Mouse (Mus musculus) intestine, embryonic 15.5 days (tissue): ENCODE results near the gene Kcnk3. TPM values are rescaled to one million over a fixed set of nuclear protein-coding genes. Genes with fewer than 3 reads are reported as not detected.

ENCODE experiments used
- ATAC-seq: fragments of 200-750 bp; cut with Nextera tagmentation; 2 replicates; pipeline ENCODE4 v1.8.0; 2017; ENCODE audit warnings: moderate TSS enrichment, moderate library complexity
- H3K27ac ChIP-seq: fragments of 300-500 bp; sonication (generic); 2 replicates; pipeline ENCODE4 v1.5.1; 2015; ENCODE audit warnings: mild to moderate bottlenecking, inconsistent platforms
- H3K27me3 ChIP-seq: fragments of 300-500 bp; sonication (generic); replicated peaks from 2 replicates; pipeline ENCODE4 v1.6.1; 2015; ENCODE audit warnings: inconsistent platforms
- H3K36me3 ChIP-seq: fragments of 300-500 bp; sonication (generic); 2 replicates; pipeline ENCODE4 v1.6.1; 2015; ENCODE audit warnings: inconsistent platforms
- H3K4me1 ChIP-seq: fragments of 300-500 bp; sonication (generic); replicated peaks from 2 replicates; pipeline ENCODE4 v1.6.1; 2015; ENCODE audit warnings: inconsistent platforms
- H3K4me2 ChIP-seq: fragments of 300-500 bp; sonication (generic); replicated peaks from 2 replicates; pipeline ENCODE4 v1.6.1; 2015; ENCODE audit warnings: mild to moderate bottlenecking, inconsistent platforms
- H3K4me3 ChIP-seq: fragments of 300-500 bp; sonication (generic); replicated peaks from 2 replicates; pipeline ENCODE4 v1.5.1; 2015; ENCODE audit warnings: inconsistent platforms
- H3K9ac ChIP-seq: fragments of 300-500 bp; sonication (generic); 2 replicates; pipeline ENCODE4 v1.6.1; 2015; ENCODE audit warnings: inconsistent platforms
- H3K9me3 ChIP-seq: fragments of 300-500 bp; sonication (generic); 2 replicates; pipeline ENCODE4 v1.6.1; 2016; ENCODE audit warnings: inconsistent platforms
- WGBS: fragments of 180-500 bp; shearing (Covaris S2); methylation state at CpG from one replicate; pipeline ENCODE4 v1.1.7; 2015; 5-methylcytosine and 5-hydroxymethylcytosine counted together
- polyA plus RNA-seq: library from polyadenylated mRNA; unstranded; fragments of >200 nt; fragmentation: Nextera tagmentation; extraction: Ambion mirVana; gene quantifications from 2 replicates; pipeline ENCODE4 v1.2.1, GENCODE M21; 2015

Kcnk3 gene
- polyA plus RNA-seq, 1 experiment from 2014 or later = 24.4 TPM

DNA sequence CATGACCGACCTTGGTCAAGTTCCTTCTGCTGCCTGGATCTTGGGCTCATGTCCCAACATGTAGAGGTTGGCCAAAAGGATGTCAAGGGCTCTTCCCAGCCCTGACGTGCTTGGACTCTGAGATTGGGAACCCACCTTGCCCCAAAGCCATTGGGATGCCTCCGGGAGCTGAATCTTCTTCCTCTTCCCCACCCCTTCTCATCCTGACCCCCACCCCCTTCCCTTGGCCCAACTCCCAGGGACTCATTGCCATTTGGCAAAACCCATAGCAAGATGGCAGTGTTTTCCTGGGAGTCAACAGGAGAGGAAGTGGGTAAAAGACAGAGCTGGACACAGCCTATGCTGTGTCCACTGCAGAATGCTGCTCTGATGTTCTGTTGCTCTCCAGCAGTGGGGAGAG, 1.6 kb downstream of the Kcnk3 start:
- 64% methylated on average over 3 of the region's 3 CpGs for WGBS
- H3K4me3 ChIP-seq = peak overlapping the region; percentile 57

GRCm38 (mm10) chr5:30590231-30590630, 2.3 kb downstream of the Kcnk3 start:
- no peaks in the 10 kb centered on the region for H3K36me3 ChIP-seq
- peak overlapping the region; percentile 90 for H3K4me2 ChIP-seq
- 65% methylated on average over 5 of the region's 5 CpGs for WGBS
- peaks cover 49% of the 10 kb centered on the region for H3K4me1 ChIP-seq
- no peak overlapping the region for H3K27ac ChIP-seq
- no peak overlapping the region for H3K9ac ChIP-seq
- peaks cover 26% of the 10 kb centered on the region for H3K27me3 ChIP-seq
- H3K4me3 ChIP-seq = peak overlapping the region; percentile 57
- no peak for ATAC-seq
- H3K9me3 ChIP-seq = no peaks in the 10 kb centered on the region

More for the DNA sequence above, 1.6 kb downstream of the Kcnk3 start:
- peak overlapping the region; percentile 90 for H3K4me2 ChIP-seq
- H3K36me3 ChIP-seq = no peaks in the 10 kb centered on the region
- peaks cover 45% of the 10 kb centered on the region for H3K4me1 ChIP-seq
- ATAC-seq = no peak
- H3K27ac ChIP-seq = no peak overlapping the region
- no peaks in the 10 kb centered on the region for H3K9me3 ChIP-seq
- no peak overlapping the region for H3K9ac ChIP-seq
- peaks cover 26% of the 10 kb centered on the region for H3K27me3 ChIP-seq

- no peak overlapping the region for H3K27ac ChIP-seq
- ATAC-seq = no peak
- peak overlapping the region; percentile 90 for H3K4me2 ChIP-seq
- H3K9ac ChIP-seq = no peak overlapping the region
- H3K27me3 ChIP-seq = peaks cover 22% of the 10 kb centered on the region
- H3K4me1 ChIP-seq = peaks cover 50% of the 10 kb centered on the region
- no peak overlapping the region for H3K4me3 ChIP-seq
- no peaks in the 10 kb centered on the region for H3K9me3 ChIP-seq
- 60% methylated on average over 5 of the region's 5 CpGs for WGBS
- H3K36me3 ChIP-seq = no peaks in the 10 kb centered on the region
Measured at GRCm38 (mm10) chr5:30591205-30591731, 3.3 kb downstream of the Kcnk3 start.

- WGBS = 78% methylated on average over 8 of the region's 8 CpGs
- H3K9ac ChIP-seq = no peak overlapping the region
- peaks cover 17% of the 10 kb centered on the region for H3K27me3 ChIP-seq
- ATAC-seq = no peak
- no peaks in the 10 kb centered on the region for H3K9me3 ChIP-seq
- no peak overlapping the region for H3K4me2 ChIP-seq
- no peak overlapping the region for H3K4me3 ChIP-seq
- H3K36me3 ChIP-seq = no peaks in the 10 kb centered on the region
- no peak overlapping the region for H3K27ac ChIP-seq
- H3K4me1 ChIP-seq = peaks cover 50% of the 10 kb centered on the region
Measured at GRCm38 (mm10) chr5:30591786-30592185, 3.8 kb downstream of the Kcnk3 start.

DNA sequence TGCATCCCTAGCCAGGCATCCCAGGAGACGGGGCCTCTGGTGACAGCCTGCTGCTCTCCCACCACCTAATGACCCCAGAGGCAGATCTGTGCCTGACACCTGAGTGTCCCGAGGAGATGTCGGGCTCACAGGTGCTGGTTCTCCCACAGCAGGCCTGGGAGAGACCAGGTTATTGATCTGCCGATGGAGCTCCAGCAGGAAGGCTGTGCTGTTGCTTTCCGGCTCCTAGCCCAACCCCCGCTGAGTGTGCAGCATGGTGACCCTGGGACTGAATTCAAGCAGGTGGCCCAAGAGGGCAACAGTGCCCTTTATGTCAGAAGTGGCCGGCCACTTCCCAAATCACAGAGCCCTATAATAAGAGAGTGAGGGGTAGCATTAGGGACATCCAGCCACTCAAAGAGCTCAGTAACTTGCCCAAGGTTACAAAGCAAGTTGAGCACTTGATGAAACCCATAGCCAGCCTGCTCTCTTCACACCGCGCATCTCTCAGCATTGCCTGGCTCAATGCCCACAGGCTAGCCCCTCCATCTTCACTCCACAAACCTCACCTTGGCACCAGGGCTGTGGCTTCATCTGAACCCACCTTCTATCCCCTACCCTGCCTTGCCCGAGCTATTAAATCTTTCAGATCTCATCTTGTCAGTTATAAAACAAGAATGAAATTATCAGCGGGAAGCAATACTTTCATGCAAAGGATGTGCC, 4.5 kb downstream of the Kcnk3 start:
- ATAC-seq = no peak
- H3K27me3 ChIP-seq = peaks cover 14% of the 10 kb centered on the region
- peak overlapping the region; percentile 3; the same call in 1 of the 2 replicates for H3K4me2 ChIP-seq
- 79% methylated on average over 11 of the region's 11 CpGs for WGBS
- no peak overlapping the region for H3K27ac ChIP-seq
- no peaks in the 10 kb centered on the region for H3K36me3 ChIP-seq
- no peak overlapping the region for H3K4me3 ChIP-seq
- H3K9ac ChIP-seq = no peak overlapping the region
- no peaks in the 10 kb centered on the region for H3K9me3 ChIP-seq
- peaks cover 50% of the 10 kb centered on the region for H3K4me1 ChIP-seq

DNA sequence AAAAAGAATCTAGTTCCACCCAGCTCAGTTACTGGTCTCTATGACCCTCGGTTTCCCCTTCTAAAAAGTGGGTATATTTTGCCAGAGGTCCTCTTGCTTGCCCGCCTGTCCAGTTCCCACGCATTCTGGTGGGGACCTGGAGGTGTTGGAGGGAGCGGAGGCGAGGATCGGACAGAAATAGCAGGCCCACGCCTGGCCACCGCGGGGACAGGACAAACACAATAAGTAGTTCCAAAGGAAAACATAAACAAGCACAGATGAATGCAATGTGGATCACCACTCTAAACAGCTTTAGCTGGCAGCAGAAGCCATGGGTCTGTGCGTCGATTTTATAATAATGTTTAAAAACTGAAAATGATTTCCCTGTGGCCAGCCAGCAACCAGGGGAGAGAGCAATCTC, 5.4 kb downstream of the Kcnk3 start:
- Histone ChIP-seq H3K4me1 (peaks cover 46% of the 10 kb centered on the region), H3K27ac (peak overlapping the region; percentile 38; the same call in 1 of the 2 replicates), H3K4me2 (0 out of 2 replicates have a peak overlapping the region, but pooled peaks have one; percentile 1)

DNA sequence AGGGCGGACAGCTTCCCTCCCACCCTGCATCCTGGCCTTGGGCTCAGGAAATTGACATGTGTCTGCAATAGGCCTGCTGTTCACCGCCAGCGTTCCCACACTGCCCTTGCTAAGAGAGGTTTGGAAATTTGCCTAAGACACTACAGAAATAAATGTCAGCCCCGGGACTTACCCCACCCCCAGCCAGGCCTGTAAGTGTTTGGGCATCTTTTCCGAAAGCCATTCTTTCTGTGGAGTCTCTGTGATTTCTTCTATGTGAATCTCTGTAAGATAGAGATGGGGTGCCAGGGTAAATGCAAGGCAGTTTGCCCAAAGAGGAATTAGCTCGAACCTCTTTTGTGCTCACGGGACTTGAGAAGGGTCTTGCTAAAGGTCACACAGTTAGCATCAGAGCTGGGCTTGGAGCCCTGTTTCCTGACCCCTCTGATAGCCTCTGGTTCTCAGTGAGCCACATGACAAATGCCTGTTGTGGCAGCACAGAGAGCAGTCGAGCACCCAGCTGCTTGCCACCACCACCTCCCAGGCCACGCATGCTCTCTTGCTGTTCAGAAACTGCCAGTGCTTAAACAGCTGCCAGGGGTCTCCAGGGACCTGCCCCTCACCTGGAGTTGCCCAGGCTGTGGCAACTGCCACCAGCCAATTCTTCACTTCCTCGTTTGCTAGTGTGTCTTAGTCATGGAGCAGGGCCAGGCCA, 6.0 kb downstream of the Kcnk3 start:
- peaks cover 6% of the 10 kb centered on the region for H3K27me3 ChIP-seq
- WGBS = 29% methylated on average over 10 of the region's 10 CpGs
- H3K4me3 ChIP-seq = no peak overlapping the region
- peaks cover 40% of the 10 kb centered on the region for H3K4me1 ChIP-seq
- no peaks in the 10 kb centered on the region for H3K9me3 ChIP-seq
- 0 out of 2 replicates have a peak overlapping the region, but pooled peaks have one; percentile 33 for H3K27ac ChIP-seq
- H3K36me3 ChIP-seq = no peaks in the 10 kb centered on the region
- ATAC-seq = peak; percentile 18; the same call in 1 of the 2 replicates
- no peak overlapping the region for H3K9ac ChIP-seq
- H3K4me2 ChIP-seq = 0 out of 2 replicates have a peak overlapping the region, but pooled peaks have one; percentile 1

More for the DNA sequence above, 5.4 kb downstream of the Kcnk3 start:
- Histone ChIP-seq H3K36me3 (no peaks in the 10 kb centered on the region), H3K9me3 (no peaks in the 10 kb centered on the region), H3K27me3 (peaks cover 11% of the 10 kb centered on the region), H3K9ac (no peak overlapping the region), H3K4me3 (no peak overlapping the region)
- no peak for ATAC-seq
- 74% methylated on average over 11 of the region's 11 CpGs for WGBS

DNA sequence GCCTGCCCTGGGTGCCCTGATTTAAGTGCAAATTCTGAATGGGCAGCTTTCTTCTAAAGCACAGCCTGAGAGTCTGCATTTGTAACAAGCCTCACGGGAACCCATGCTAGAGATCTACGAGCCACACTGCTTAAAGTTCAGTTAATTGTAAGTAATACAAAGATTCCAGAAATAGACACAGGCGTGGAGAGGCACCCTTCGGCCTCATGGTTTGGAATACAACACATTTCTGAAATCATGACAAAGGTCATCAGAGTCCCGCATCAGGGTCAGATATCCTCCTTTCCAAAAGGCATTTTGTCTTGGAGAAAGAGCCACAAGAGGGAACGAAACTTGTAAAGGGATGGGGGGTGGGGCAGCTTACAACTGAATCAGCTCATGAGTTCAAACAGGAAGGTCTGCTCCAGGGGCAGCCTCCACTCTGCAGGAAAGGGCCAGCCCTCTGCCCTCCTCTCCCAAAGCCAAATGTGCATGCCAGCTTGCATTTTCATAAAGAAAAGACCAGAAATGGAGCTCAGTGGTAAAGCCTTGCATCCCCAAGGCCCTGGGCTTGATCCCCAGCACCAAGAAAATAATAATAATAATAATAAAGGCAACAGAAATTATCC, 7.1 kb downstream of the Kcnk3 start:
- H3K4me1 ChIP-seq = peaks cover 34% of the 10 kb centered on the region
- H3K27me3 ChIP-seq = no peaks in the 10 kb centered on the region
- ATAC-seq = no peak
- H3K27ac ChIP-seq = 0 out of 2 replicates have a peak overlapping the region, but pooled peaks have one; percentile 0
- H3K4me2 ChIP-seq = no peak overlapping the region
- no peak overlapping the region for H3K9ac ChIP-seq
- WGBS = 56% methylated on average over 6 of the region's 6 CpGs
- H3K4me3 ChIP-seq = no peak overlapping the region
- H3K36me3 ChIP-seq = no peaks in the 10 kb centered on the region
- H3K9me3 ChIP-seq = no peaks in the 10 kb centered on the region

DNA sequence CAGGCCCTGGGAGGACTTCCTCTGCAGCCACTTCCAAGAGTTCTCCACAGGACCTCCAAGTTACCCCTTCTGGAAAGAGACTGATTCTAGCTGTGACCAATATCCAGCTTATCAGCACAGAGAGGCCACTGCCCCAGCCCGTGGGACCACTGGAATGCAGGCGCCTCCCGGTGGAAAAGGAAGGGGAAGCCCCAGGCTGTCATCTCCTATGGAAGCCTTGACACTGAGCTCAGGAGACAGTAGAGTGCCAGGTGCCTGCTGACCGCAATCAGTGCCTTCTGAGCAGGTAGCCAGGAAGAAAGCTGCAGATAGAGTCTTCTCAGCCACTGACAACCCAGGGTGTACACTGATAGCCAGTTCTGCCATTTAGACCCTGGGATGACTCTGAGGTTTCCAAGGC, 13.4 kb downstream of the Kcnk3 start:
- Histone ChIP-seq H3K9me3 (no peaks in the 10 kb centered on the region), H3K9ac (no peak overlapping the region), H3K4me2 (no peak overlapping the region), H3K27ac (no peak overlapping the region), H3K27me3 (no peaks in the 10 kb centered on the region), H3K36me3 (no peaks in the 10 kb centered on the region), H3K4me1 (peaks cover under 1% of the 10 kb centered on the region; the same call in 1 of the 2 replicates), H3K4me3 (no peak overlapping the region)
- WGBS = 21% methylated on average over 4 of the region's 4 CpGs
- no peak for ATAC-seq

- H3K27me3 ChIP-seq = no peaks in the 10 kb centered on the region
- H3K36me3 ChIP-seq = no peaks in the 10 kb centered on the region
- H3K4me1 ChIP-seq = peaks cover 6% of the 10 kb centered on the region; the same call in 1 of the 2 replicates
- H3K9me3 ChIP-seq = no peaks in the 10 kb centered on the region
- H3K4me3 ChIP-seq = no peak overlapping the region
- no peak overlapping the region for H3K4me2 ChIP-seq
- no peak overlapping the region for H3K9ac ChIP-seq
- no peak overlapping the region for H3K27ac ChIP-seq
- ATAC-seq = no peak
- WGBS = 83% methylated on average over 3 of the region's 3 CpGs
Measured at GRCm38 (mm10) chr5:30603255-30603654, 15.3 kb downstream of the Kcnk3 start.

- ATAC-seq = no peak
- WGBS = 69% methylated on average over 4 of the region's 4 CpGs
- no peaks in the 10 kb centered on the region for H3K36me3 ChIP-seq
- no peak overlapping the region for H3K4me2 ChIP-seq
- no peak overlapping the region for H3K27ac ChIP-seq
- peaks cover 6% of the 10 kb centered on the region; the same call in 1 of the 2 replicates for H3K4me1 ChIP-seq
- H3K4me3 ChIP-seq = no peak overlapping the region
- no peak overlapping the region for H3K9ac ChIP-seq
- no peaks in the 10 kb centered on the region for H3K9me3 ChIP-seq
- no peaks in the 10 kb centered on the region for H3K27me3 ChIP-seq
Measured at GRCm38 (mm10) chr5:30603926-30604325, 16.0 kb downstream of the Kcnk3 start.

DNA sequence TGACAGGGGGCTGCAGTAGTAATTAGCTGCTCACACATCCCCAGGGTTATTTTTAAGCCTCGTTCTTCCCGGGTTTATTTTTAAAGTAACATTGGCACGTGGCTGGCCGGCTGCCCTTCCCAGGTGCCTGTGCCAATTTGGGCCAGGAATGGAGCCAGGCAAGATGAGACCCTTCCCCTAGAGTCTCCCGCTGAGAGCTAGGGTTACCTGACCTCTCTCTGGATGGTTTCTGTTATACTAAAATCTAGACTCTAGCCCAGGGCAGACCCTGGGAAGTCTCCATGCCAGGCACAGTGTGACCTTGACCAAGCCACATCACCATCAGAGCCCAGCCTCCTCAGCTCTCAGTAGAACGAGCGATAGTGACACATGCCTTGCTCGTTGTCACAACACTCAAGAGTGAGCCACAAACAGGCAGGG, 16.8 kb downstream of the Kcnk3 start:
- WGBS = 72% methylated on average over 8 of the region's 8 CpGs
- no peak overlapping the region for H3K27ac ChIP-seq
- H3K4me1 ChIP-seq = peaks cover 6% of the 10 kb centered on the region; the same call in 1 of the 2 replicates
- ATAC-seq = no peak
- H3K4me2 ChIP-seq = no peak overlapping the region
- no peaks in the 10 kb centered on the region for H3K27me3 ChIP-seq
- no peak overlapping the region for H3K9ac ChIP-seq
- H3K9me3 ChIP-seq = no peaks in the 10 kb centered on the region
- no peak overlapping the region for H3K4me3 ChIP-seq
- no peaks in the 10 kb centered on the region for H3K36me3 ChIP-seq
